Mouse (Mus musculus): ENCODE measurements around the gene Tfip11. TPM values are rescaled to one million over a fixed set of nuclear protein-coding genes. Genes with fewer than 3 reads are reported as not detected.
A peak's percentile ranks its signal among the peaks of the same experiment; 100 is the strongest.
"Not testable (repeated sequence)": the region's sequence is repeated elsewhere in the genome, so short reads cannot be mapped to it uniquely, and the experiment has no call there.

Gene Tfip11
- polyA plus RNA-seq, 1 experiment from 2014 or later: 14.1 TPM

DNA sequence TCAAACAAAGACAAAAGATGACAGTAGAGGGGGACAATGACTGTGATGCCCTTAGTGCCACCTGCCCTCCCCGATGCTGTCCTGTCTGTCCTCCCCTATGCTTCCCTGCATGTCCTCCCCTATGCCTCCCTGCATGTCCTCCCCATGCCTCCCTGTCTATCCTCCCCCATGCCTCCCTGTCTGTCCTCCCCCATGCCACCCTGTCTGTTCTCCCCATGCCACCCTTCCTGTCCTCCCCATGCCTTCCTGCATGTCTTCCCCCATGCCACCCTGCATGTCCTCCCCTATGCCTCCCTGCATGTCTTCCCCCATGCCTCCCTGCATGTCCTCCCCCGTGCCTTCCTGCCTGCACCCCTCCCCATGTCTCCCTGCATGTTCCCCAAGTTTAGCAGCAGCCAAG, 26.0 kb upstream of the Tfip11 start:
- Histone ChIP-seq H3K9me3 (replicated peaks) (no peaks in the 10 kb centered on the region), H3K27ac (no peak overlapping the region), H3K4me3 (replicated peaks) (no peak overlapping the region), H3K4me2 (no peak overlapping the region), H3K9ac (no peak overlapping the region), H3K36me3 (peaks cover 20% of the 10 kb centered on the region; the same call in 1 of the 2 replicates), H3K27me3 (no peaks in the 10 kb centered on the region), H3K4me1 (replicated peaks) (peaks cover 78% of the 10 kb centered on the region)
- ATAC-seq (ENCODE audit: low read depth) (no peak), DNase-seq (no peak)
- 60% methylated on average over 2 of the region's 2 CpGs for WGBS (ENCODE audit: insufficient replicate concordance)

DNA sequence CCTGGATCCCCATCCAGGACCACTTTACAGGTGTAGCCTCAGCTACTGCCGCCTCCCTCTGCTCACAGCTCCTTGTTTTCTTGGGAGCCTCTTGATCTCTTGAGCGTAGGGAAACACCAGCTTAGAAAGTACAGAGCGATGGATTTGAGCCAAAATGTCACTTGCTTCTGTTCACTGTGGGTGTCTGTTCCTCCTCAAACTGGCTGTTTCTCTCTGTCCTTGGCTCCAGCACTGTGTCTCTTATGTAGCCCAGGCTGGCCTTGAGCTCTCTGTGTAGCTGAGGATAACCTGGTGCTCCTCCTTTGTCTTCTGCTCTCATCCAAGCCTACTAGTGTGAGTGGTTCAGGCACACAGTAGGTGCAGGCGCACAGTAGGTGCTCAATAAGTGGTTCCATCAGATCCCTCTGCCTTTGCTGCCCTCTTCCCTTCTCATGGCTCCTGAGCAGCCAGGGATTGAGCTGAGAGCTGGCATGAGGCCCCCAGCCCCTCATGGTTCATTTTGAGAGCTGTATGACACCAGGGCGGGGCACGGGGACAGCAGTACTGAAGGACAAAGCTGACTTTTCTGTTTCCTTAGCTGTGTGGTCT, 25.3 kb upstream of the Tfip11 start:
- WGBS (ENCODE audit: insufficient replicate concordance): 79% methylated on average over 6 of the region's 6 CpGs
- DNase-seq (no peak), ATAC-seq (ENCODE audit: low read depth) (no peak)
- H3K27ac ChIP-seq: peak overlapping the region; percentile 72
- H3K4me3 ChIP-seq (replicated peaks): no peak overlapping the region
- peaks cover 71% of the 10 kb centered on the region for H3K4me1 ChIP-seq (replicated peaks)
- no peak overlapping the region for H3K9ac ChIP-seq
- H3K4me2 ChIP-seq: no peak overlapping the region
- peaks cover 27% of the 10 kb centered on the region; the same call in 1 of the 2 replicates for H3K36me3 ChIP-seq
- H3K9me3 ChIP-seq (replicated peaks): no peaks in the 10 kb centered on the region
- no peaks in the 10 kb centered on the region for H3K27me3 ChIP-seq

DNA sequence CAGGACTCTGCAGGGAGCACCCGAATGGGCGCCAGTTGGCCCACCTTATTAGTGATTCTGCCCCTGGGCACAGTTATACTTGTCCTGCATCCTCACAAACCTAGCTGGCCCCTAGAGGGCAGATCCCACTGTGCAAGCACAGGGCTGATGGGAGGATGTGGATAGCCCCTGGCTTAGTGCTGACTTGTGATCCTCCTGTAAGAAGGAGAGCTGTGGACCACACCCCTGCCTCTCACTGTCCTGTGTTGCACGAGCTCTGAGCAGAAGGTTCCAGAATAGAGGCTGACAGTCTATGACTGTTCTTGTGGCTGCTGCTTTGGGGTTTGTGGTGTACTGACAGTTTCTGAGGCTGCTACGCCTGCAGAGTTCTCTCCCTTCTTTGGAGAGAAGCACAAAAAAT, 24.5 kb upstream of the Tfip11 start:
- DNase-seq (no peak), ATAC-seq (ENCODE audit: low read depth) (no peak)
- peaks cover 62% of the 10 kb centered on the region for H3K4me1 ChIP-seq (replicated peaks)
- H3K27me3 ChIP-seq: no peaks in the 10 kb centered on the region
- no peaks in the 10 kb centered on the region for H3K9me3 ChIP-seq (replicated peaks)
- H3K4me2 ChIP-seq: no peak overlapping the region
- H3K4me3 ChIP-seq (replicated peaks): no peak overlapping the region
- H3K27ac ChIP-seq: peak overlapping the region; percentile 72
- WGBS (ENCODE audit: insufficient replicate concordance): 65% methylated on average over 4 of the region's 4 CpGs
- peaks cover 36% of the 10 kb centered on the region; the same call in 1 of the 2 replicates for H3K36me3 ChIP-seq
- no peak overlapping the region for H3K9ac ChIP-seq

DNA sequence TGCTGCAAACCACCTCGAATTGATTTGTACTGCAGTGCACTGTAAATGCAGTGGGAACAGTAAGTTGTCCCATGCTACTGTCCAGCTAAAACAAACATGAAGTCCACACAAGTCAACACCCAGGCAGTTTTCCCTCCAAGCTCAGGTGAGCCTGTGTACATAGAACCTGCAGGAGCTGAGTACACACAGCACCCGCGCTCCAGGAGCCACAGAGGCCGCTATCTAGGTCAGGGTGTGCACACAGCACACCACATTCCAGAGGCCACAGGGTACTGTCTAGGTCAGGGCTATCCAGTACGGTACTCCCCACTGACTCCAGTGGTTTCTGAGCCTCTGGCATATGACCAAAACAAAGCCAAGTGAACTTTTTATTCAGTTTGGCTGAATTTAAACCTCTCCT, 23.8 kb upstream of the Tfip11 start:
- H3K9ac ChIP-seq: no peak overlapping the region
- ATAC-seq (ENCODE audit: low read depth) (peak; percentile 84), DNase-seq (no peak)
- no peak overlapping the region for H3K4me3 ChIP-seq (replicated peaks)
- peaks cover 41% of the 10 kb centered on the region for H3K36me3 ChIP-seq
- no peaks in the 10 kb centered on the region for H3K9me3 ChIP-seq (replicated peaks)
- no peaks in the 10 kb centered on the region for H3K27me3 ChIP-seq
- no peak overlapping the region for H3K4me2 ChIP-seq
- WGBS (ENCODE audit: insufficient replicate concordance): 67% methylated on average over 5 of the region's 5 CpGs
- H3K27ac ChIP-seq: peak overlapping the region; percentile 76
- H3K4me1 ChIP-seq (replicated peaks): peaks cover 56% of the 10 kb centered on the region

DNA sequence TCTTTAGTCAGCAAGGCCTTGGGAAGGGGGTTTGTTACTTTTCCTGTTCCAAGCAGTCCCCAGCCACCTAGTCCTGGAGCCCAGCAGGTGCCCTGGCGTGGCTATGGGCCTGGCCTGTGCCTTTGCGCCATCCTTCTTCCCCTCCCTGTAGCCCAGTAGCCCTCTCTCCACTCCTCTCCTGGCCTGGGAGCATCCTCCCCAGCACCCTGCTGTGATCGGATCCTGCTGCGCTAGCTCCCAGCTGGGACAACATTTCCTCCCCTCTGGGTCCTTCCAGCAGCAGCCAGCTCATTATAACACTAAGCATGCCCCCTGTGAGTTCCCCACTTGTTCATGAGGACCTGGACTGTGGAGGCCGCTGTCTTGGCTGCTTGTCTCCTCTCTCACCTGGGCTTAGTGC, 20.3 kb upstream of the Tfip11 start:
- H3K9ac ChIP-seq: no peak overlapping the region
- no peak for ATAC-seq (ENCODE audit: low read depth)
- H3K27ac ChIP-seq: no peak overlapping the region
- H3K4me3 ChIP-seq (replicated peaks): no peak overlapping the region
- peaks cover 21% of the 10 kb centered on the region for H3K4me1 ChIP-seq (replicated peaks)
- peaks cover 69% of the 10 kb centered on the region for H3K36me3 ChIP-seq
- H3K9me3 ChIP-seq (replicated peaks): no peaks in the 10 kb centered on the region
- no peak overlapping the region for H3K4me2 ChIP-seq
- H3K27me3 ChIP-seq: no peaks in the 10 kb centered on the region
- WGBS (ENCODE audit: insufficient replicate concordance): 79% methylated on average over 5 of the region's 5 CpGs
- no peak for DNase-seq

DNA sequence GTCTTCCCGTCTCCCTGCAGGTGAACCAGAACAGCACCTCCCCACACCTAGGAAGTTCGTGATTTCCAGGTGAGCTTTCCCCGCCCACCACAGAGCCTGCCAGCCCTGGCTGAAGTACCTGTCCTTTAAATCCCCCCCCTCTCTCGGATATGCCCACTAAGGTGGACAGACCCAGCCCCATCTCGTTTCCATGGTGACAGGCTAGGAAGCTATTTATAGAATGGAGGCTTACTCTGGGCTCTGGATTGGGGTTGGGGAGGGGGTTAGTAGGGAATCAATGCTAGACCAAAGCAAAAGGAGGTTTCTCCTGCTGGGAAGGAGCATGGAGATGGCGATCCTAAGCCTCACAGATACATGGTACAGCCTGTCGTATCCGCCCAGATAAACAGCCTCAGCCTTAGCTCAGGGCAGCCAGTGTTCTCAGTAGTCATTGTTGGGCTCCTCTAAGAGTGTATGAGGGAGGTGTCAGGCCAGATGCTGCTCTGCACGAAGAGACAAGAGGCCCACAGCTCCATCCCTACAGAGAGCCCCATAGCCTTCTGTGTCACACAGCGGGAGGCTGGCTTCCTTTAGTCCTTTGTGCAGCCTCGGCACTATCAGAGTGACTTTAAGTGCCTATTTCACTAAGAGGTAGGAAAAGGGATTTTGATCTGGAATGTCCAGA, 12.8 kb upstream of the Tfip11 start:
- Histone ChIP-seq H3K4me3 (replicated peaks) (no peak overlapping the region), H3K9me3 (replicated peaks) (no peaks in the 10 kb centered on the region), H3K9ac (no peak overlapping the region), H3K4me2 (no peak overlapping the region), H3K27ac (no peak overlapping the region), H3K4me1 (replicated peaks) (peaks cover 9% of the 10 kb centered on the region; the same call in 1 of the 2 replicates), H3K36me3 (peaks cover 75% of the 10 kb centered on the region), H3K27me3 (no peaks in the 10 kb centered on the region)
- ATAC-seq (ENCODE audit: low read depth) (no peak), DNase-seq (no peak)
- 74% methylated on average over 11 of the region's 11 CpGs for WGBS (ENCODE audit: insufficient replicate concordance)

DNA sequence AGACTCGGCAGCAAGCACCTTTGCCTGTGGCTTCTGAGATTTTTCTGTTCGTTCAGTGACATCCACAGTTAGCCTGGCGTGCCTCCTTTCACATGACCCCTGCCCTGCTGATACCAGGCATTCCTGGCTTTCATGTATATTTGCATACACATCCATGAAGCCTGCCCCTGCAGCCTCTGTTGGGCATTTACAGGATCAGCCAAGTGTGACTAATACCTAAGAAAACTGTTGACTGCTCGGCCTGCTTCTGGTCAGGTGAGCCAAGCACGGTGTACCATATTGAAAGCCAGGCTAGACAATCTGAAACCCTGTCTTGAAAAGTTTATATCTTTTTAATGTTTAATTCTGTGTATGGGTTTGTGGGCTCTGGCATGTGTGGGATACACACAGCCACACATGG, 9.7 kb upstream of the Tfip11 start:
- Histone ChIP-seq H3K4me1 (replicated peaks) (peaks cover 22% of the 10 kb centered on the region), H3K4me3 (replicated peaks) (no peak overlapping the region), H3K4me2 (no peak overlapping the region), H3K36me3 (peaks cover 48% of the 10 kb centered on the region), H3K9me3 (replicated peaks) (no peaks in the 10 kb centered on the region), H3K9ac (no peak overlapping the region), H3K27ac (no peak overlapping the region), H3K27me3 (no peaks in the 10 kb centered on the region)
- WGBS (ENCODE audit: insufficient replicate concordance): 73% methylated on average over 5 of the region's 5 CpGs
- ATAC-seq (ENCODE audit: low read depth): no peak
- DNase-seq: no peak

DNA sequence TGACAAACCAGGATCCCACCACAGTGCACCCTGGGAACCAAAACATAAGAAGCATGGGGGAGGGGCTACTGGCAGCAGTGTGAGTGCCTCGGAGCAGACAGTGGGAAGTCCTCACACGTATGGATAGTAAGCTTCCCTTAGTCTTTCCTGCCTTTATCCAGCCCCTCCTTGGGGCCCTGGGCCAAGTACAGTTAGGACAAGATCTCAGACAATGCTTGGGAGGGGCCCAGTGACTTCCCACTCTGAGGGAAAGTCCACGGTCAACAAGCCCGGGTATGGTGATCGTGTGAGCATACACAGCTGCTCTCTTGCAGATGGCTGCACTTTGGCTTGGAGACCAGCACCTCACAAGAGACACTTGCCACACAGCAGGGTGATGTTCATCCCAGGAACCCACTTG, 8.8 kb upstream of the Tfip11 start:
- no peak overlapping the region for H3K9ac ChIP-seq
- H3K4me1 ChIP-seq (replicated peaks): peaks cover 22% of the 10 kb centered on the region
- H3K27ac ChIP-seq: no peak overlapping the region
- H3K36me3 ChIP-seq: peaks cover 41% of the 10 kb centered on the region
- H3K4me2 ChIP-seq: no peak overlapping the region
- no peaks in the 10 kb centered on the region for H3K27me3 ChIP-seq
- H3K4me3 ChIP-seq (replicated peaks): no peak overlapping the region
- no peak for ATAC-seq (ENCODE audit: low read depth)
- no peak for DNase-seq
- 37% methylated on average over 5 of the region's 5 CpGs for WGBS (ENCODE audit: insufficient replicate concordance)
- H3K9me3 ChIP-seq (replicated peaks): no peaks in the 10 kb centered on the region

DNA sequence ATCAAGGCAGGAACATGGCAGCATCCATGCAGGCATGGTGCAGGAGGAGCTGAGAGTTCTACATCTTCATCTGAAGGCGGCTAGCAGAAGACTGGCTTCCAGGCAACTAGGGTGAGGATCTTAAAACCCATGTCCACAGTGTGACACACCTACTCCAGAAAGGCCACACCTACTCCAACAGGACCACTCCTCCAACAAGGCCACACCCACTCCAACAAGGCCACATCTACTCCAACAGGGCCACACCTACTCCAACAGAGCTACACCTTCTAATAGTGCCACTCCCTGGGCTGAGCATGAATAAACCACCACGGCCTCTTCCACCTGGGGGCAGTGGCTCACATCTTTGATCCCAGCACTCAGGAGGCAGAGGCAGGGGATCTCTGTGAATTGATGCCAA, 6.8 kb upstream of the Tfip11 start:
- H3K27ac ChIP-seq; H3K4me2 ChIP-seq; H3K4me3 ChIP-seq (replicated peaks); H3K9ac ChIP-seq; H3K9me3 ChIP-seq (replicated peaks); H3K27me3 ChIP-seq: not testable (repeated sequence)
- peak; percentile 84 for ATAC-seq (ENCODE audit: low read depth)
- 59% methylated on average over 2 of the region's 2 CpGs for WGBS (ENCODE audit: insufficient replicate concordance)
- Histone ChIP-seq H3K36me3 (peaks cover 22% of the 10 kb centered on the region), H3K4me1 (replicated peaks) (peaks cover 29% of the 10 kb centered on the region)
- peak; percentile 53 for DNase-seq

DNA sequence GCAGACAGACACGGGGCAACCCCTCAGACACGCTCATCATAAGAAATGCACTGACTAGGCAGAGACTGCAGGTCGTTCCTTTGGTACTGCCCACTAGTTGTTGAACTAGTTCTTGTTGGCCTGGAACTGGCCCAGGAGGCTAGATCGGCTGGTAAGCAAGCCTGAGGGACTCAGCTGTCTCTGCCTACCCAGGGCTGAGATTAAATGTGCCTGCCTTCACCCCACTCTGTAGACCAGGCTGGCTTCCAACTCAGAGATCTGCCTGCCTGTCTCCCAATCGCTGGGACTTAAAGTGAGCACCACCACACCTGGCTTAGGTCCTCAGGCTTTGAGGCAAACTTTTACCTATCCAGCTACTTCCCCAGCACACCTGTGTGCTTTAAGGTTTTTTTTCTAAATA, 5.8 kb upstream of the Tfip11 start:
- H3K27ac ChIP-seq: no peak overlapping the region
- H3K9me3 ChIP-seq (replicated peaks): no peaks in the 10 kb centered on the region
- DNase-seq (no peak), ATAC-seq (ENCODE audit: low read depth) (no peak)
- WGBS (ENCODE audit: insufficient replicate concordance): 67% methylated on average over 5 of the region's 5 CpGs
- H3K4me1 ChIP-seq (replicated peaks): peaks cover 39% of the 10 kb centered on the region
- peaks cover 11% of the 10 kb centered on the region for H3K36me3 ChIP-seq
- H3K4me2 ChIP-seq: no peak overlapping the region
- no peak overlapping the region for H3K9ac ChIP-seq
- no peaks in the 10 kb centered on the region for H3K27me3 ChIP-seq
- H3K4me3 ChIP-seq (replicated peaks): no peak overlapping the region

DNA sequence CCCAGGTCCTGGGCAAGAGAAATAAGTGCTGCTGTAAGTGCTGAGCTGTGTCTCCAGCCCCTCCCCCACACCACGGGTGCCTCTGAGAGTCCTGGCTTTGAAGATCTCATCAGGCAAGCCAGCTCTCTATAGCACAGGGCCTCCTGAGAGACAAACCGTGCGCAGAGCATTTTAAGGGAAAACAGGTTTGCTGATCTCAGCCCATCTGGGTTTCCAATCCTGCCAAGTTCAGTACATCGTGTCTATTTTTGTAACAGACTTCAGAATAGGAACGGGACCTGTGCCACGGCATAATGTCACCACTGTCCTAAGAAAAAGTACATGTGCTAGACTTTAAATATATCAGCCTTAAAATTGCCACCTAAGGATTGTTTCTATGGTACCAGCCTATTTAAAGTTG, 5.2 kb upstream of the Tfip11 start:
- no peak overlapping the region for H3K27ac ChIP-seq
- no peak overlapping the region for H3K4me2 ChIP-seq
- H3K4me3 ChIP-seq (replicated peaks): no peak overlapping the region
- no peak overlapping the region for H3K9ac ChIP-seq
- H3K36me3 ChIP-seq: peaks cover 6% of the 10 kb centered on the region
- 59% methylated on average over 6 of the region's 6 CpGs for WGBS (ENCODE audit: insufficient replicate concordance)
- no peaks in the 10 kb centered on the region for H3K27me3 ChIP-seq
- peaks cover 45% of the 10 kb centered on the region for H3K4me1 ChIP-seq (replicated peaks)
- DNase-seq: no peak
- no peak for ATAC-seq (ENCODE audit: low read depth)
- H3K9me3 ChIP-seq (replicated peaks): no peaks in the 10 kb centered on the region

DNA sequence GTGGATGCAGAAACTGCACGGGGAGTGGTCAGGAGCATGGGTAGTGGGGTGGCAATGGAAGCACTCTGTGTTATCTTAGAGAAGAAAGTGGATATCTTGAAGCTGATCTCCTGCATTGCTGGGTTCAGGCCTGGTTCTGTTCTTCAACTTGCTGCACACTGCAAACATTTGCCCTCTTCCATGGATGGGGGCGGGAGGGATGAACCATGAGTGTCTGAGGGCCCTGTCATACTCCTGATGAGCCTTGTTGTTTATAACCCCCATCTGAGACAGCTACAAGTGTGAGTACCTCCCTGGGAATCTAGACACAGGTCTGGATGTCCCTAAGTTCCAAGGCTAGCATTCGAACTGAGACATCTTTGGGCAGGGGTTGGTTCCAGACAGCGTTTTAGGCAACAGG, 4.8 kb upstream of the Tfip11 start:
- Histone ChIP-seq H3K27me3 (no peaks in the 10 kb centered on the region), H3K9me3 (replicated peaks) (no peaks in the 10 kb centered on the region), H3K36me3 (peaks cover 1% of the 10 kb centered on the region; the same call in 1 of the 2 replicates), H3K9ac (no peak overlapping the region), H3K4me1 (replicated peaks) (peaks cover 45% of the 10 kb centered on the region), H3K4me3 (replicated peaks) (no peak overlapping the region), H3K4me2 (no peak overlapping the region), H3K27ac (no peak overlapping the region)
- no peak for DNase-seq
- ATAC-seq (ENCODE audit: low read depth): no peak
- WGBS (ENCODE audit: insufficient replicate concordance): 58% methylated on average over 4 of the region's 4 CpGs

All from liver, embryonic 13.5 days (tissue).